Mouse (Mus musculus): ENCODE results near the gene Rabgap1l.

GRCm38 (mm10) chr1:160212703-160213669 is 580.0 kb downstream of the Rabgap1l start, which contains the start of gene Cacybp:
- peak; percentile 76 for TF ChIP-seq POLR2A (IDR thresholded peaks at IDR 0.05; ENCODE audit: control insufficient read depth, low read depth, low read length)
- TF ChIP-seq CTCF (IDR thresholded peaks at IDR 0.05; ENCODE audit: control insufficient read depth, insufficient read depth, insufficient replicate concordance, low read depth, low read length): peak; percentile 71
